Mouse (Mus musculus): ENCODE results near the gene Lzic. TPM values are rescaled to one million over a fixed set of nuclear protein-coding genes. Genes with fewer than 3 reads are reported as not detected.

Lzic gene
- total RNA-seq, 1 experiment: 29.1 TPM

DNA sequence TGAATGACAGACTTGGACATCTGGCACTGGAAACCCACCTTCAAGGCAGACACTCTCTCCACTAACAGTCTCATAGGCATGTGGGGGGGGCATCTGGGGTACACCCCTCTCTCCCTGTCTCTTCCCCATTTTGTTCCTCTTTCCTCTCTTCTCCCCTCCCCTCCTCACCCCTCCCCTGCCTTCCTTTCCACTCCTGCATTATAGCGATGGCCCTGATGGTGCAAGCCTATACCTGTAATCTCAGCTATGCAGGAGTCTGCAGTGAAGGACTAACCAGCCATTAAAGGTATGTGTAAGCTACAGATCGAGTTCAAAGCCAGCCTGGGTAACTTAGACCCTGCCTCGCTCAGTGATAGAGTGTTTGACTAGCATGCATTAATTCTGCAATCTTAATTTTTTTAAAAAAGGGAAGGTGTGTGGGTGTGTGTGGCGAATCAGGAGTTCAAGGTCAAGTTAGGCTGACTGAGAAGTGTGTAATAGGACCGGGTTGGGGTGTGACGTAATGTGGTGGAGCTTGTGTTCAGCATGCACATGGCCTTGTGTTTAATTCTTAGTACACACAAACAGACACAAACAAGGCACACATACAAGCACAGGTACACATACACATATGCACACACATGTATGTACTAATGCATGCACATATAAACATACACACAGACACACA lies 22.6 kb upstream of the Lzic start:
- no peak overlapping the region for H3K4me3 ChIP-seq (ENCODE audit: insufficient read depth in 1 of 2, low read depth in 1 of 2, low read length in 2 of 2, poor library complexity in 1 of 2, severe bottlenecking in 1 of 2)
- peaks cover 0 to 8% of the 10 kb centered on the region in 2 experiments; a peak in 2 of 4 replicates for H3K4me1 ChIP-seq (ENCODE audit: control insufficient read depth in 2 of 2, insufficient read depth in 2 of 2, low read length in 2 of 2, poor library complexity in 1 of 2)
- DNase-seq (ENCODE audit: low read depth, low spot score): no peak
- H3K9ac ChIP-seq (ENCODE audit: insufficient read depth, low read depth, low read length, poor library complexity, severe bottlenecking): no peak overlapping the region
- in situ Hi-C loops (cut with MboI; ENCODE audit: low sequenced_read_pairs in 2 of 2, unreplicated experiment in 2 of 2): no loop called here
- TF ChIP-seq ZC3H11A (IDR thresholded peaks at IDR 0.05; ENCODE audit: borderline replicate concordance, low read depth, low read length): no peak
- TF ChIP-seq ZNF384 (IDR thresholded peaks at IDR 0.05; ENCODE audit: low read depth, low read length): no peak
- no peak for TF ChIP-seq MAFK (IDR thresholded peaks at IDR 0.05; ENCODE audit: insufficient read depth, low read depth, low read length)
- no peak for TF ChIP-seq HCFC1 (IDR thresholded peaks at IDR 0.05; ENCODE audit: borderline replicate concordance, insufficient read depth, low read length)
- TF ChIP-seq CHD2 (IDR thresholded peaks at IDR 0.05; ENCODE audit: low read depth, low read length): no peak
- H3K27ac ChIP-seq (ENCODE audit: insufficient read depth, low read depth, low read length, poor library complexity, severe bottlenecking): no peak overlapping the region
- H3K36me3 ChIP-seq (ENCODE audit: control insufficient read depth, insufficient read depth, low read length, poor library complexity, severe bottlenecking): no peaks in the 10 kb centered on the region
- H3K9me3 ChIP-seq (ENCODE audit: control insufficient read depth, insufficient read depth, low read depth, low read length): no peaks in the 10 kb centered on the region

DNA sequence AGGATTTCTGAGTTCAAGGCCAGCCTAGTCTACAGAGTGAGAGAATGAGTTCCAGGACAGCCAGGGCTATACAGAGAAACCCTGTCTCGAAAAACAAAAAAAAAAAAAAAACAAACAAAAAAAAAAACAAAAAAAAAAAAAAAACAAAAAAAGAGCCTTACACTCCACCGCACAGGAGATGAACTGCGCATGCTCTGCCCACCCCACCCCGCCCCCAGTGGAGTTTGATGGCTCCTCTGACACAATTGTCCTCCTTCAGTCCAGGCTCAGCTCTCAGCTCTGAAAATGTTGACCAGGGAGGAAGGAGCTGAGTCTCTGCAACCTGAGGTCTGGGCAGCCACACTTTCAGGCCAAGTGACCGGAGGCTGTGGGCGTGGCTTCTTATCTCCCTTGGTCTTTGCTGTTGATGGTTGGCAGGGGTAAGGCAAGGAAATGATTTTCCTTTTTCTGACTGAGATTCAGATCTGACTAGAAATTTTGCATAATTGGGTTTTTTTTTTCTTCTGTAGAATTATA lies 21.5 kb upstream of the Lzic start:
- in situ Hi-C loops (cut with MboI; ENCODE audit: low sequenced_read_pairs in 2 of 2, unreplicated experiment in 2 of 2): no loop called here
- no peak for TF ChIP-seq CHD2 (IDR thresholded peaks at IDR 0.05; ENCODE audit: low read depth, low read length)
- peak; percentile 93 for TF ChIP-seq ZNF384 (IDR thresholded peaks at IDR 0.05; ENCODE audit: low read depth, low read length)

DNA sequence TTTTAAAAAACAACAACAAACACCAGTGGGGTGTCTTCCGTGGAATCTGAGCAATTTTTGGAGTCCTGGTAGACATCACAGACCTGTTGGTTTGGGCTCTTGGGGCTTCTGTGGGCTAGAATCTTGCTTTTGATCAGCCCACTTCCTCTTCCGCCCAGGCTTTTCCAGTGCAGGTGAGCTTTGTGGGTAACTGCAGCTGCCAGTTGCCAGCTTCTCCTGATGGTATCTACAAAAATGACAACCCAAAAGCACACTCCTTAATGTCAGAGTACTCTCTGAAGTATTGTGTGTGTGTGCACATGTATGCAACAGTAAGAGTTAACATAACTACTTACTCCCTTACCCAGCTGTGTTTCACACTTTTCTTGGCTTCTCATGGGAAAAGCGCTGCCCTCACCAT lies 15.5 kb upstream of the Lzic start:
- H3K9ac ChIP-seq (ENCODE audit: insufficient read depth, low read depth, low read length, poor library complexity, severe bottlenecking): no peak overlapping the region
- in situ Hi-C loops (cut with MboI; ENCODE audit: low sequenced_read_pairs in 2 of 2, unreplicated experiment in 2 of 2): no loop called here
- no peaks in the 10 kb centered on the region for H3K9me3 ChIP-seq (ENCODE audit: control insufficient read depth, insufficient read depth, low read depth, low read length)
- H3K4me3 ChIP-seq (ENCODE audit: insufficient read depth in 1 of 2, low read depth in 1 of 2, low read length in 2 of 2, poor library complexity in 1 of 2, severe bottlenecking in 1 of 2): no peak overlapping the region
- H3K4me1 ChIP-seq (ENCODE audit: control insufficient read depth in 2 of 2, insufficient read depth in 2 of 2, low read length in 2 of 2, poor library complexity in 1 of 2): peaks cover 0 to 8% of the 10 kb centered on the region in 2 experiments; a peak in 2 of 4 replicates
- no peaks in the 10 kb centered on the region for H3K36me3 ChIP-seq (ENCODE audit: control insufficient read depth, insufficient read depth, low read length, poor library complexity, severe bottlenecking)
- DNase-seq (ENCODE audit: low read depth, low spot score): no peak
- TF ChIP-seq HCFC1 (IDR thresholded peaks at IDR 0.05; ENCODE audit: borderline replicate concordance, insufficient read depth, low read length) (no peak), ZC3H11A (IDR thresholded peaks at IDR 0.05; ENCODE audit: borderline replicate concordance, low read depth, low read length) (no peak), CHD2 (IDR thresholded peaks at IDR 0.05; ENCODE audit: low read depth, low read length) (no peak), MAFK (IDR thresholded peaks at IDR 0.05; ENCODE audit: insufficient read depth, low read depth, low read length) (no peak), ZNF384 (IDR thresholded peaks at IDR 0.05; ENCODE audit: low read depth, low read length) (no peak)
- no peak overlapping the region for H3K27ac ChIP-seq (ENCODE audit: insufficient read depth, low read depth, low read length, poor library complexity, severe bottlenecking)

More for the DNA sequence above, 21.5 kb upstream of the Lzic start:
- H3K27ac ChIP-seq (ENCODE audit: insufficient read depth, low read depth, low read length, poor library complexity, severe bottlenecking): no peak overlapping the region
- H3K9me3 ChIP-seq (ENCODE audit: control insufficient read depth, insufficient read depth, low read depth, low read length): no peaks in the 10 kb centered on the region
- H3K36me3 ChIP-seq (ENCODE audit: control insufficient read depth, insufficient read depth, low read length, poor library complexity, severe bottlenecking): no peaks in the 10 kb centered on the region
- peak overlapping the region in 1 of 2 experiments; percentile 15; a peak in 1 of 4 replicates for H3K4me3 ChIP-seq (ENCODE audit: insufficient read depth in 1 of 2, low read depth in 1 of 2, low read length in 2 of 2, poor library complexity in 1 of 2, severe bottlenecking in 1 of 2)
- H3K4me1 ChIP-seq (ENCODE audit: control insufficient read depth in 2 of 2, insufficient read depth in 2 of 2, low read length in 2 of 2, poor library complexity in 1 of 2): peaks cover 0 to 8% of the 10 kb centered on the region in 2 experiments; a peak in 2 of 4 replicates
- H3K9ac ChIP-seq (ENCODE audit: insufficient read depth, low read depth, low read length, poor library complexity, severe bottlenecking): no peak overlapping the region
- no peak for DNase-seq (ENCODE audit: low read depth, low spot score)

DNA sequence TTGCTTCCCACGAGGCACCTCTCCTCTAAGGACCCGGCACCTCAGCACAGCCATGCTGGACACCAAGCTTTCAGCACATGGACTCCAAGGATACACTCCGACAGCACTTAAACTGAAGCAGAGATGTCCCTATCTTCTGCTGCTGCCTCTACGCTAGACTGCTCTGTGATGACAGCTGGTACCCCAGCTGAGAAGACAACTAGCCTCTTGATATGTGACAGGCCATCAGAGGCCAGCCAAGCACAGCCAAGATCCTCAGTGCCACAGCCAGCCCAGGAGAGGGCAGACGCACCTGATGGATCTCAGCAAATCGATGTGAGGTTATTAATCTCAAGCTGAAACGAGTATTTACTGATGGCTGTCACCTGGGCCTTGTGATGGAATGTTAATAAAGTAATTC lies 9.9 kb upstream of the Lzic start:
- TF ChIP-seq ZC3H11A (IDR thresholded peaks at IDR 0.05; ENCODE audit: borderline replicate concordance, low read depth, low read length): no peak
- TF ChIP-seq MAFK (IDR thresholded peaks at IDR 0.05; ENCODE audit: insufficient read depth, low read depth, low read length): no peak
- TF ChIP-seq HCFC1 (IDR thresholded peaks at IDR 0.05; ENCODE audit: borderline replicate concordance, insufficient read depth, low read length): no peak
- no peak for TF ChIP-seq CHD2 (IDR thresholded peaks at IDR 0.05; ENCODE audit: low read depth, low read length)
- no peak for TF ChIP-seq ZNF384 (IDR thresholded peaks at IDR 0.05; ENCODE audit: low read depth, low read length)
- in situ Hi-C loops (cut with MboI; ENCODE audit: low sequenced_read_pairs in 2 of 2, unreplicated experiment in 2 of 2): no loop called here

More for the DNA sequence above, 9.9 kb upstream of the Lzic start:
- DNase-seq (ENCODE audit: low read depth, low spot score): no peak
- Histone ChIP-seq H3K4me3 (ENCODE audit: insufficient read depth in 1 of 2, low read depth in 1 of 2, low read length in 2 of 2, poor library complexity in 1 of 2, severe bottlenecking in 1 of 2) (no peak overlapping the region), H3K27ac (ENCODE audit: insufficient read depth, low read depth, low read length, poor library complexity, severe bottlenecking) (no peak overlapping the region), H3K4me1 (ENCODE audit: control insufficient read depth in 2 of 2, insufficient read depth in 2 of 2, low read length in 2 of 2, poor library complexity in 1 of 2) (peaks cover 0 to 6% of the 10 kb centered on the region in 2 experiments; a peak in 1 of 4 replicates), H3K9ac (ENCODE audit: insufficient read depth, low read depth, low read length, poor library complexity, severe bottlenecking) (no peak overlapping the region), H3K9me3 (ENCODE audit: control insufficient read depth, insufficient read depth, low read depth, low read length) (no peaks in the 10 kb centered on the region), H3K36me3 (ENCODE audit: control insufficient read depth, insufficient read depth, low read length, poor library complexity, severe bottlenecking) (no peaks in the 10 kb centered on the region; the same call in 1 of the 2 replicates)

Measured in ES-E14 (cell line).